Mouse (Mus musculus): ENCODE data around the gene Unc119b. TPM values are rescaled to one million over a fixed set of nuclear protein-coding genes. Genes with fewer than 3 reads are reported as not detected.
"Not testable (repeated sequence)": the region's sequence is repeated elsewhere in the genome, so short reads cannot be mapped to it uniquely, and the experiment has no call there.

Unc119b gene
- polyA plus RNA-seq, 1 experiment from 2014 or later = 47.1 TPM

GRCm38 (mm10) chr5:115125211-115125871 lies 9.4 kb downstream of the Unc119b start:
- H3K4me1 ChIP-seq = peaks cover 6% of the 10 kb centered on the region
- peak overlapping the region; percentile 20 for H3K4me2 ChIP-seq (replicated peaks)
- no peak overlapping the region; the same call in 1 of the 2 replicates for H3K9ac ChIP-seq
- peak overlapping the region; percentile 33; the same call in 1 of the 2 replicates for H3K27ac ChIP-seq
- no peaks in the 10 kb centered on the region for H3K27me3 ChIP-seq
- H3K36me3 ChIP-seq = peaks cover 75% of the 10 kb centered on the region
- peak; percentile 61 for ATAC-seq (ENCODE audit: low FRiP score, low read depth)
- H3K9me3 ChIP-seq = no peaks in the 10 kb centered on the region
- no peak overlapping the region for H3K4me3 ChIP-seq
- WGBS = 28% methylated on average over 24 of the region's 24 CpGs

- Histone ChIP-seq H3K4me3 (no peak overlapping the region), H3K9ac (no peak overlapping the region), H3K36me3 (peaks cover 69% of the 10 kb centered on the region), H3K27ac (no peak overlapping the region), H3K9me3 (no peaks in the 10 kb centered on the region), H3K27me3 (no peaks in the 10 kb centered on the region), H3K4me1 (peaks cover 6% of the 10 kb centered on the region), H3K4me2 (replicated peaks) (no peak overlapping the region)
- no peak for ATAC-seq (ENCODE audit: low FRiP score, low read depth)
- WGBS = 92% methylated on average over 6 of the region's 6 CpGs
These were observed 10.1 kb downstream of the Unc119b start for GRCm38 (mm10) chr5:115124690-115125089.

- 71% methylated on average over 5 of the region's 5 CpGs for WGBS
- Histone ChIP-seq H3K4me3 (no peak overlapping the region), H3K36me3 (peaks cover 52% of the 10 kb centered on the region), H3K27me3 (no peaks in the 10 kb centered on the region), H3K27ac (no peak overlapping the region), H3K9me3 (no peaks in the 10 kb centered on the region), H3K4me2 (replicated peaks) (no peak overlapping the region), H3K9ac (no peak overlapping the region), H3K4me1 (peaks cover 19% of the 10 kb centered on the region)
- ATAC-seq (ENCODE audit: low FRiP score, low read depth) = no peak
These were observed 13.8 kb downstream of the Unc119b start for GRCm38 (mm10) chr5:115120978-115121377.

DNA sequence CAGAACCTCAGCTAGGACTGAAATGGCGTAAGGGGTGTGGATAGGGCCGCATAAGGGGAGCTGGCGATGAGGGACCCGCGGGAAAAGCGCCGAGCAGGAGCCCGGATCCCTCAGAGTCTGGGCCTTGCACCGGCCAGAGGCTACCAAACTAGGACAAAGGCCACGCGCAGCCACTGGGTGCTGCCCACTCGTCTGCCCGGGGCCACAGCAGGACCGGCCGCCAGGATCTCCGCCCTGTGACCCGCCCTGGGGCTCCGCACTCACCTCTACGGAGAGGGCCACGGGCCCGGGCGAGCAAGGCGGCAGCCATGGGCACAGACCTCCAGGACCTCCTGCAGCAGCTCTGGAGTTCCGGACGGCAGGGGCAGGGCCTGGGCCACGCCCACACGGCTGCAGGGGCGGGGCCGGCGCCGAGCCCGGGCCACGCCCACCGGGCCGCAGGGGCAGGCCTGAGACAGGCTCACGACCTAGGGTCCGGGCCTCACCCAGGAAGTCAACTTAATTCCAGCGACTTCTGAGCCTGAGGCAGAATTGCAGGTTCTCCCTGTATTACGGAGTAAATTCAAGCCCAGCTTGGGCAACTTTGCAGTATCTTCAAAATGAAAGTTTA lies 15.7 kb downstream of the Unc119b start, which contains the start of gene Acads:
TSS of gene Acads (minus strand) at position 386 of the 610 bp plus-strand sequence.
- Histone ChIP-seq H3K4me1 (peaks cover 13% of the 10 kb centered on the region), H3K9me3 (no peaks in the 10 kb centered on the region), H3K4me3 (peak within 1 kb of the TSS; percentile 89), H3K4me2 (replicated peaks) (peak within 1 kb of the TSS; percentile 84), H3K27me3 (no peaks in the 10 kb centered on the region), H3K36me3 (peaks cover 54% of the 10 kb centered on the region), H3K27ac (peak within 1 kb of the TSS; percentile 52; the same call in 1 of the 2 replicates), H3K9ac (peak within 1 kb of the TSS; percentile 94)
- WGBS = 2% methylated on average over 38 of the region's 39 CpGs
- peak; percentile 81 for ATAC-seq (ENCODE audit: low FRiP score, low read depth)

GRCm38 (mm10) chr5:115117467-115117866 lies 17.3 kb downstream of the Unc119b start:
- Histone ChIP-seq H3K36me3 (peaks cover 55% of the 10 kb centered on the region), H3K9me3 (no peaks in the 10 kb centered on the region), H3K27me3 (no peaks in the 10 kb centered on the region), H3K4me2 (replicated peaks) (no peak overlapping the region), H3K4me3 (no peak overlapping the region), H3K9ac (no peak overlapping the region), H3K27ac (no peak overlapping the region), H3K4me1 (peaks cover 13% of the 10 kb centered on the region)
- 94% methylated on average over 13 of the region's 13 CpGs for WGBS
- ATAC-seq (ENCODE audit: low FRiP score, low read depth) = no peak

GRCm38 (mm10) chr5:115116426-115116825 lies 18.3 kb downstream of the Unc119b start:
- H3K36me3 ChIP-seq = peaks cover 59% of the 10 kb centered on the region
- H3K9ac ChIP-seq = no peak overlapping the region
- no peak overlapping the region for H3K27ac ChIP-seq
- 91% methylated on average over 3 of the region's 3 CpGs for WGBS
- H3K27me3 ChIP-seq = no peaks in the 10 kb centered on the region
- H3K4me3 ChIP-seq = no peak overlapping the region
- peaks cover 13% of the 10 kb centered on the region for H3K4me1 ChIP-seq
- H3K4me2 ChIP-seq (replicated peaks) = no peak overlapping the region
- no peak for ATAC-seq (ENCODE audit: low FRiP score, low read depth)
- H3K9me3 ChIP-seq = no peaks in the 10 kb centered on the region

- Histone ChIP-seq H3K27me3 (no peaks in the 10 kb centered on the region), H3K9me3 (no peaks in the 10 kb centered on the region), H3K9ac (no peak overlapping the region), H3K36me3 (peaks cover 79% of the 10 kb centered on the region), H3K4me3 (no peak overlapping the region), H3K4me1 (peaks cover 12% of the 10 kb centered on the region), H3K4me2 (replicated peaks) (no peak overlapping the region), H3K27ac (no peak overlapping the region)
- ATAC-seq (ENCODE audit: low FRiP score, low read depth) = no peak
- 95% methylated on average over 8 of the region's 8 CpGs for WGBS
These were observed 20.3 kb downstream of the Unc119b start for GRCm38 (mm10) chr5:115114501-115114900.

DNA sequence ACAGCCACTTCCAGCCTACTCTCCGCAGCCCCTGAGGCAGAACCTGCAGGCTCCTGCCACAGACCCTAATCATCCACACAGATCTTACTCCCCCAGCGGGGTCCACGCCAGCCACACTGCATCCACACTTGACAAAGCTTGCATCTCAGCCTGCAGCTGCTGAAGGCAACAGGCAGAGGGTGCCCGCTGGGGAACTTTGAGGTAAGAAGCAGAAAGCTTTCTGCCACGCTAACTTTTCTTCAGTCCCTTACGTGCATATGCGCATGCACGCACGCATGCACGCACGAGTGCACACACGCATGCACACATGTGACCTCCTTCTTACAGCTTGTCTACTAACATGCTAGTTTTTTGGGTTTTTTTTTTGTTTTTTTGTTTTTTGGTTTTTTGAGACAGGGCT lies 21.5 kb downstream of the Unc119b start:
- no peak for ATAC-seq (ENCODE audit: low FRiP score, low read depth)
- Histone ChIP-seq H3K4me1 (peaks cover under 1% of the 10 kb centered on the region; the same call in 1 of the 2 replicates), H3K27ac (no peak overlapping the region), H3K27me3 (no peaks in the 10 kb centered on the region), H3K36me3 (peaks cover 80% of the 10 kb centered on the region), H3K9ac (no peak overlapping the region), H3K9me3 (no peaks in the 10 kb centered on the region), H3K4me3 (no peak overlapping the region), H3K4me2 (replicated peaks) (no peak overlapping the region)
- WGBS = 95% methylated on average over 12 of the region's 12 CpGs

DNA sequence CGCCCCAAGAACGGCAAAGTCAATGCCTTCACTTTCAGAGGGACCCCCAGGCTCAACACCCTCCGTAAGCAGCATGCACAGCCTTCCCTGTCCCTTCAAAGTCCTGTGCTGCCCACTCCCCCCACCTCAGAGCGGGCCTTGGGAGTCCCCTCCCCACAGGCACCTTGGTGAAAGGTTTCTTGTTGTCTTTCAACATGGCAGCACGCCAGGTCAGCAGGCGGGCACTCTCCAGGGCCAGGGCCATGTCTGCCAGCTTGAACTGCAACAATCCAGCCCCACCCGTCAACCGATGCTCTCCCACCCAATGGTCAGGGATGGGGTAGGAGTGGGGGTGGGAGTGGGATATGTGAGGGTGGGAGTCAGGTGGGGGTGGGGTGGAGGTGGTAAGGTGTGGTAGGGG lies 23.6 kb downstream of the Unc119b start:
- WGBS = 97% methylated on average over 8 of the region's 8 CpGs
- no peak overlapping the region for H3K27ac ChIP-seq
- peaks cover 70% of the 10 kb centered on the region for H3K36me3 ChIP-seq
- H3K4me2 ChIP-seq (replicated peaks) = no peak overlapping the region
- no peak overlapping the region for H3K9ac ChIP-seq
- H3K27me3 ChIP-seq = no peaks in the 10 kb centered on the region
- no peak overlapping the region for H3K4me3 ChIP-seq
- no peaks in the 10 kb centered on the region for H3K4me1 ChIP-seq
- ATAC-seq (ENCODE audit: low FRiP score, low read depth) = no peak
- no peaks in the 10 kb centered on the region for H3K9me3 ChIP-seq

- not testable (repeated sequence) for H3K27ac ChIP-seq; ATAC-seq (ENCODE audit: low FRiP score, low read depth); H3K9me3 ChIP-seq; H3K4me3 ChIP-seq; H3K9ac ChIP-seq; H3K4me2 ChIP-seq (replicated peaks); H3K4me1 ChIP-seq; H3K27me3 ChIP-seq
- 96% methylated on average over 23 of the region's 23 CpGs for WGBS
- peaks cover 59% of the 10 kb centered on the region for H3K36me3 ChIP-seq
These were observed 31.5 kb downstream of the Unc119b start for GRCm38 (mm10) chr5:115103253-115103652.

GRCm38 (mm10) chr5:115102231-115102630 lies 32.5 kb downstream of the Unc119b start:
- Histone ChIP-seq H3K36me3 (peaks cover 63% of the 10 kb centered on the region), H3K4me1 (no peaks in the 10 kb centered on the region), H3K9ac (no peak overlapping the region), H3K4me2 (replicated peaks) (no peak overlapping the region), H3K9me3 (no peaks in the 10 kb centered on the region), H3K27ac (no peak overlapping the region), H3K27me3 (no peaks in the 10 kb centered on the region), H3K4me3 (no peak overlapping the region)
- 84% methylated on average over 2 of the region's 2 CpGs for WGBS
- no peak for ATAC-seq (ENCODE audit: low FRiP score, low read depth)

- Histone ChIP-seq H3K27me3 (no peaks in the 10 kb centered on the region), H3K4me3 (no peak overlapping the region), H3K36me3 (peaks cover 80% of the 10 kb centered on the region), H3K4me2 (replicated peaks) (no peak overlapping the region), H3K9ac (no peak overlapping the region), H3K27ac (no peak overlapping the region), H3K9me3 (no peaks in the 10 kb centered on the region), H3K4me1 (no peaks in the 10 kb centered on the region)
- WGBS = 74% methylated on average over 6 of the region's 6 CpGs
- ATAC-seq (ENCODE audit: low FRiP score, low read depth) = no peak
These were observed 34.3 kb downstream of the Unc119b start for GRCm38 (mm10) chr5:115100473-115100872.

Data from limb, embryonic 13.5 days (tissue).